Comparison of ENCODE assay signal across 14 mouse cellular contexts in the genomic region with DNA sequence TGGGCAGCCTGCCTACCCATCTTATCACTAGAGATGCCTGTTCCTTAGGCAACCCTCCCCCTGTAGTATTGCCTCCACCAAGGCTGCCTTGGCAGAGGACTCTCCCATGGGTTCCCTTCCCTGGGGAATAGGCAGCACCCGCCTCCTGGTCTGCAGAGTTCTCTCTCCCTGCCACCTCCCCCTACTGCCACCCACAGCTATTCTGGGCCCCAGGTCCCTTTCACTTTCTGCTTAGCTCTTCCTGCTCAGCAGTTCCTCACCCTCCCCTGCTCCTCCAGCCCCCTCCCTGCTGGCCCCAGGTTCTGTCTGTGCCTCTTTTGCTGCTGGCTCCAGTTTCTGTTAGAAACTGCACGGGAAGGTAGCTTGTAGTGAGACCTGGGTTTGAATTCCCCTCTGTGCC. TPM values are rescaled to one million over a fixed set of nuclear protein-coding genes. Genes with fewer than 3 reads are reported as not detected.
A peak's percentile ranks its signal among the peaks of the same experiment; 100 is the strongest.
DNase-seq lines count a peak whose midpoint lies in the region; ATAC-seq and TF ChIP-seq lines count a peak whose summit lies in the region.
"Had no signal": no experiment of that assay in that cellular context is flagged by ENCODE, and none has a peak within 500 bp of the region (broad histone marks: within the 10 kb centered on the region; RNA-seq: fewer than 3 reads in every experiment).

No protein-coding gene starts in this region.

- peak overlapping the region; percentile 35 for H3K4me2 ChIP-seq in myocyte (ENCODE audit: low read depth)
- H3K4me2 ChIP-seq in midbrain, embryonic 11.5 days = no peak overlapping the region
- H3K4me2 ChIP-seq: hindbrain, embryonic 15.5 days had no signal

- H3K9ac ChIP-seq in midbrain, embryonic 11.5 days (ENCODE audit: low read length) = no peak overlapping the region
- H3K9ac ChIP-seq: hindbrain, embryonic 15.5 days; liver, embryonic 14.5 days had no signal

- no peaks in the 10 kb centered on the region for H3K4me1 ChIP-seq in midbrain, embryonic 11.5 days (ENCODE audit: control insufficient read depth, insufficient read depth, low read length)
- H3K4me1 ChIP-seq: hindbrain, embryonic 15.5 days had no signal

- H3K27ac ChIP-seq in midbrain, embryonic 11.5 days (ENCODE audit: low read depth, low read length) = no peak overlapping the region
- H3K27ac ChIP-seq: hindbrain, embryonic 15.5 days; liver, embryonic 14.5 days had no signal

- no peak for ATAC-seq in midbrain, embryonic 11.5 days (ENCODE audit: low FRiP score)

- no peaks in the 10 kb centered on the region for H3K79me2 ChIP-seq in myocyte (ENCODE audit: control insufficient read depth, insufficient read depth)

- H3K9me3 ChIP-seq in midbrain, embryonic 11.5 days (ENCODE audit: control insufficient read depth, low read length) = no peaks in the 10 kb centered on the region
- H3K9me3 ChIP-seq: hindbrain, embryonic 15.5 days had no signal

- DNase-seq in adrenal gland, adult 2 months = peak; percentile 51
- DNase-seq in adrenal gland, postnatal 4 days (ENCODE audit: low spot score in 2 of 2) = no peak
- DNase-seq in right cerebral cortex, postnatal 25 days = peak; percentile 31
- DNase-seq in right cerebral cortex, postnatal 14 days = no peak
- DNase-seq in thymus, postnatal 4 days = peak; percentile 78
- DNase-seq in adipocyte (ENCODE audit: low spot score) = no peak
- no peak for DNase-seq in midbrain, embryonic 11.5 days (ENCODE audit: low spot score, missing footprints)
- DNase-seq: cerebellum, adult 9-10 months; heart, adult 11 months had no signal

- no peak for TF ChIP-seq POLR2A in myocyte (IDR thresholded peaks at IDR 0.05; ENCODE audit: insufficient read length, low read depth)

- H3K27me3 ChIP-seq in myocyte (ENCODE audit: control insufficient read depth, insufficient read depth, insufficient read length) = no peaks in the 10 kb centered on the region
- no peaks in the 10 kb centered on the region for H3K27me3 ChIP-seq in midbrain, embryonic 11.5 days (ENCODE audit: control insufficient read depth, insufficient read depth, low read length)
- H3K27me3 ChIP-seq: hindbrain, embryonic 15.5 days had no signal

- 38% methylated on average over 2 of the region's 2 CpGs for WGBS in midbrain, embryonic 11.5 days

- no peak overlapping the region for H3K4me3 ChIP-seq in myocyte
- no peak overlapping the region for H3K4me3 ChIP-seq in midbrain, embryonic 11.5 days (ENCODE audit: low read depth, low read length)
- H3K4me3 ChIP-seq: hindbrain, embryonic 15.5 days had no signal

- no peak overlapping the region for H3ac ChIP-seq in myocyte (ENCODE audit: control insufficient read depth, insufficient read length)

- no peaks in the 10 kb centered on the region for H3K36me3 ChIP-seq in myocyte (ENCODE audit: control insufficient read depth, insufficient read depth)
- no peaks in the 10 kb centered on the region for H3K36me3 ChIP-seq in midbrain, embryonic 11.5 days (ENCODE audit: control insufficient read depth, insufficient read depth, low read length)
- H3K36me3 ChIP-seq: hindbrain, embryonic 15.5 days had no signal

TF ChIP-seq in myocyte, 11 proteins besides CTCF, POLR2A, EP300 and RAD21:
- TF ChIP-seq REST (IDR thresholded peaks at IDR 0.05; ENCODE audit: insufficient read depth, insufficient read length) = no peak

RNA-seq across cellular contexts. Expression of a gene that starts 15.7 kb away (rescaled TPM):
- 1 to 10 TPM; 3.0 to 3.8 TPM for total RNA-seq in adrenal gland, adult 2 months (2021)
- polyA plus RNA-seq in adrenal gland, adult 2 months (2012; rRNA removed) = 32.1 and 38.2 TPM in 2 replicates
- 1 to 10 TPM; 6.4 to 7.0 TPM for total RNA-seq in adrenal gland, postnatal 4 days (2021)
- 1.7 TPM for polyA plus RNA-seq in myocyte (2012; fragmentation: generic; extraction: Trizol)
- polyA plus RNA-seq in midbrain, embryonic 11.5 days (2014; fragmentation: Nextera tagmentation; extraction: Ambion mirVana) = 2.2 and 2.5 TPM in 2 replicates

RNA-seq across cellular contexts. Expression of a gene that starts 18.8 kb away (rescaled TPM):
- total RNA-seq in adrenal gland, adult 2 months (2021) = not detected
- not detected in 2 replicates for polyA plus RNA-seq in adrenal gland, adult 2 months (2012; rRNA removed)
- not detected for total RNA-seq in adrenal gland, postnatal 4 days (2021)
- 0.12 TPM for polyA plus RNA-seq in myocyte (2012; fragmentation: generic; extraction: Trizol)
- polyA plus RNA-seq in midbrain, embryonic 11.5 days (2014; fragmentation: Nextera tagmentation; extraction: Ambion mirVana) = not detected in 2 replicates
- total RNA-seq: layer of hippocampus, adult 8-10 months; midbrain, postnatal 0 days had no signal
- polyA plus RNA-seq: hindbrain, embryonic 15.5 days; liver, embryonic 14.5 days; midbrain, postnatal 0 days had no signal

RNA-seq across cellular contexts. Expression of a gene that starts 21.1 kb away (rescaled TPM):
- not detected for total RNA-seq in adrenal gland, adult 2 months (2021)
- polyA plus RNA-seq in adrenal gland, adult 2 months (2012; rRNA removed) = not detected in 2 replicates
- total RNA-seq in adrenal gland, postnatal 4 days (2021) = not detected
- polyA plus RNA-seq in myocyte (2012; fragmentation: generic; extraction: Trizol) = not detected
- not detected in 2 replicates for polyA plus RNA-seq in midbrain, embryonic 11.5 days (2014; fragmentation: Nextera tagmentation; extraction: Ambion mirVana)
- total RNA-seq: layer of hippocampus, adult 8-10 months; midbrain, postnatal 0 days had no signal
- polyA plus RNA-seq: hindbrain, embryonic 15.5 days; liver, embryonic 14.5 days; midbrain, postnatal 0 days had no signal

RNA-seq across cellular contexts. Expression of a gene that starts 26.3 kb away (rescaled TPM):
- not detected for total RNA-seq in adrenal gland, adult 2 months (2021)
- polyA plus RNA-seq in adrenal gland, adult 2 months (2012; rRNA removed) = 0.19 TPM in 1 of 2 replicates, not detected in the other
- not detected for total RNA-seq in adrenal gland, postnatal 4 days (2021)
- not detected for polyA plus RNA-seq in myocyte (2012; fragmentation: generic; extraction: Trizol)
- not detected in 2 replicates for polyA plus RNA-seq in midbrain, embryonic 11.5 days (2014; fragmentation: Nextera tagmentation; extraction: Ambion mirVana)
- total RNA-seq: layer of hippocampus, adult 8-10 months; midbrain, postnatal 0 days had no signal
- polyA plus RNA-seq: hindbrain, embryonic 15.5 days; liver, embryonic 14.5 days; midbrain, postnatal 0 days had no signal

RNA-seq across cellular contexts. Expression of a gene that starts 36.0 kb away (rescaled TPM):
- not detected for total RNA-seq in adrenal gland, adult 2 months (2021)
- not detected in 2 replicates for polyA plus RNA-seq in adrenal gland, adult 2 months (2012; rRNA removed)
- total RNA-seq in adrenal gland, postnatal 4 days (2021) = not detected
- polyA plus RNA-seq in myocyte (2012; fragmentation: generic; extraction: Trizol) = not detected
- polyA plus RNA-seq in midbrain, embryonic 11.5 days (2014; fragmentation: Nextera tagmentation; extraction: Ambion mirVana) = not detected in 2 replicates
- total RNA-seq: layer of hippocampus, adult 8-10 months; midbrain, postnatal 0 days had no signal
- polyA plus RNA-seq: liver, embryonic 14.5 days; midbrain, postnatal 0 days had no signal

Comparison
In these comparisons a context has a peak if more than half of its experiments do, and no peak if none do; other contexts are left out.
1. DNase-seq: peak in adrenal gland, adult 2 months (single experiment), right cerebral cortex, postnatal 25 days (single experiment) and thymus, postnatal 4 days (single experiment); none in adrenal gland, postnatal 4 days (0 of 2), right cerebral cortex, postnatal 14 days (single experiment), adipocyte (single experiment) and midbrain, embryonic 11.5 days (single experiment).